Mouse (Mus musculus) heart, embryonic 10.5 days (tissue): ENCODE data around the gene Xylt2. TPM values are rescaled to one million over a fixed set of nuclear protein-coding genes. Genes with fewer than 3 reads are reported as not detected.
A peak's percentile ranks its signal among the peaks of the same experiment; 100 is the strongest.

Experiments used
- DNase-seq: peaks from one replicate; pipeline ENCODE4 v3.0.0-alpha.2; 2017; ENCODE audit warnings: low spot score
- H3K27ac ChIP-seq: fragments of 300-500 bp; sonication (generic); 2 replicates; pipeline ENCODE4 v1.5.1; 2016; ENCODE audit warnings: mild to moderate bottlenecking
- H3K27me3 ChIP-seq: fragments of 300-500 bp; sonication (generic); 2 replicates; pipeline ENCODE4 v1.6.1; 2016; ENCODE audit warnings: mild to moderate bottlenecking; ENCODE audit not compliant: poor library complexity, insufficient read depth, severe bottlenecking
- H3K36me3 ChIP-seq: fragments of 300-500 bp; sonication (generic); 2 replicates; pipeline ENCODE4 v1.6.1; 2016; ENCODE audit warnings: mild to moderate bottlenecking, moderate library complexity
- H3K4me1 ChIP-seq: fragments of 300-500 bp; sonication (generic); 2 replicates; pipeline ENCODE4 v1.6.1; 2016; ENCODE audit warnings: mild to moderate bottlenecking
- H3K4me3 ChIP-seq: fragments of 300-500 bp; sonication (generic); 2 replicates; pipeline ENCODE4 v1.5.1; 2016; ENCODE audit warnings: mild to moderate bottlenecking, moderate library complexity
- H3K9me3 ChIP-seq: fragments of 300-500 bp; sonication (generic); 2 replicates; pipeline ENCODE4 v1.6.1; 2016; ENCODE audit warnings: mild to moderate bottlenecking, moderate library complexity
- WGBS: fragments of 180-500 bp; shearing (Covaris S2); methylation state at CpG from one replicate; pipeline ENCODE4 v1.1.7; 2016; 5-methylcytosine and 5-hydroxymethylcytosine counted together
- polyA plus RNA-seq: library from polyadenylated mRNA; unstranded; fragments of >200 nt; fragmentation: Nextera tagmentation; extraction: Ambion mirVana; gene quantifications from 2 replicates; pipeline ENCODE4 v1.2.1, GENCODE M21; 2016

The Xylt2 gene
- 16.7 and 17.4 TPM in 2 replicates for polyA plus RNA-seq

DNA sequence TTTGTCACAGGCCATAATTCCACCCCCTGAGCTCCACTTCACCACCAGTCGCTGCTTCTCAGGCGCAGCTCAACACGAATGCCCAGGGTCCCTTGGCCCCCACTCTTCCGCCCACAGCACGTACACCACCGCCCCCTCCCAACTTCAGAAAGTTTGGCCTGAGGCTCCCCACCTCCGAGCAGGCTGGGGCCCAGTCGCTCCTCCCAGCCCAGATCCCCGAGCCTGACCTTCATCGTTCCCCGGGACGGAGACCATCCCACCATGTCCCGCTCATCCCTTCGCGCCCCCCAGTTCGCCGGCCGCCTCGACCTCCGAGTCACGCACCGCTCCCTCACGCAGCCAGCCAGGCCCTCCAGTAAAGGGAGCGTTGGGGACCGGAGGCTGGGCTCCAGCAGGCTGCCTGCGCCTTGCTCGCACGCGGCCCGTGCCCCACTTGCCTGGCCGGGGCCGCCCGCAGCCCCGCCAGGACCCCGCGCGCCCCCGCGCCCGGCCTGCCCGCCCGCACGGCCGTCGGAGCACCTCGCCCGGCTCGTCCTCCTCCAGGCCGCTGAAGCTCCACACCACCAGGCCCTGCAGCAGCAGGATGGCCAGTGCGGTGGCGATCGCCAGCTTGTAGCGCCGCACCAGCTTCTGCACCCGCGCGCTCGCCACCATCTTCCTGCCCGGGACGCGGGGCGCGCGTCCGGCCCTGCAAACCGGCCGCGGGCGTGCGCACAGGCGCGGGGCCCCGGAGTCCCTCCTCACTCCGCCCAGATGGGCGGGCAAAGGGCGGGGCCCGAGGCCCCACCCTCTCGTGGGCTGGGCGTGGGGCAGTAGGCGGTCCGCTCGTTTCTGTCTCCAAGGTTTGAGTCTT is at the start of gene Xylt2:
Gene Xylt2 (minus strand): TSS at position 762 of the 853 bp plus-strand sequence.
- Histone ChIP-seq H3K4me3 (peak within 1 kb of the TSS; percentile 98), H3K36me3 (0 out of 2 replicates have a peak, but pooled peaks cover 3% of the 10 kb centered on the region), H3K4me1 (peaks cover 39% of the 10 kb centered on the region), H3K27ac (peak within 1 kb of the TSS; percentile 95), H3K27me3 (no peaks in the 10 kb centered on the region), H3K9me3 (no peaks in the 10 kb centered on the region)
- peak; percentile 94 for DNase-seq
- WGBS, result under 1% methylated on average over 82 of the region's 82 CpGs

DNA sequence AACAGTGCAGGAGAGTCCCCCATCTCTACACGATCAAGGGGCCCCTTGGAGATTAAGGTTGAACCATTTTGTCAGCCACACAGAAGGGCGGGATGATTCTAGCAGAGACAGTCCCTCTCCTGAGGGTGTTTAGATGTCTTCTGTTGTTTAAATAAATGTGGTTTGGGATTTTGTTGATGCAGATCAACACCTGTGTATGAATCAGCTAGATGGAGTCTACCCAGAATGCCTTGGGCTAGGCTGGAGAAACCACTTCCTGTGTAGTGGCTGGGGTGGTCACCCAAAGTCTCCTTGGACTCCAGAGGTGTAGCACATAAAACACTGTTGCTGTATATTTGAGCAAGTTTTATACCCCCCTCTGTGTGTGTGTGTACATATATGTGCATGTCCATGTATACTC is 41.9 kb upstream of the Xylt2 start:
- Histone ChIP-seq H3K4me3 (no peak overlapping the region), H3K27ac (no peak overlapping the region), H3K4me1 (peaks cover 17% of the 10 kb centered on the region), H3K9me3 (no peaks in the 10 kb centered on the region), H3K36me3 (no peaks in the 10 kb centered on the region), H3K27me3 (peaks cover 4% of the 10 kb centered on the region)
- no peak for DNase-seq
- WGBS, result 82% methylated on average over 2 of the region's 2 CpGs

DNA sequence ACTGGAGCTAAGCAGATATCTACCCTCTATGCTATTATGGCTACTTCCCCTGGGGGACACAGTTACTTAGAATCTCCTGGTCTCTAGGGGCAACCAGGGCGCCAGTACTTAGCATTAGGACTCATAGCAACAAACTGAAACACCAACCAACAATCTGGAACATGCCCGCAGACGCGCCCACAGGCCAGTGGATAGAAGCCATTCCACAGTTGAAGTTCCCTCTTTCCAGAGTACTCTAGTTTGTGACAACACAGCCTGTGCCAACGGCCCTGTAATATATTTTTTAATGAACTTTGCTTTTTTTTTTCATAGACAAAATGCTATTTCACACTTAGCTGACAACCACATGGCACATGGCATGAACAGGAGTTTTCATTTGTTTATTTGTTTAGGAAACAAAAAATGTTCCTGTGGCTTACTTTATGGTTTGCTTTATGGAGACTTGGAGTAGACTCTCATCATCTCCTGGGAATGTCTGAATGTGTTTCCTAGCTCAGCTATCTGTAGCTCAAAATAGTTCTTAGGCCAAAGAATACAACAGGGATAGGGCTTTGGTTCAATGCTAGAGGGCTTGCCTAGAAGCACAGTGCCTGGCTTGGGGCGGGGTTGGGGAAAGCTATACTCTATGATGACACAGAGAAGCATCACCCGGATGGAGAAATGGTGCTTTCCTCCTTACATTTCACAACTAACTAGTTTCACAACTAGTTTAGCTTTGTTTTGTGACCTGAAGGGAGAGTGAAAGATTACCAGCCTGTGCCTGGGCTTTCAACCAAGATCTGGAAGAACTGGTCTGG is 41.0 kb upstream of the Xylt2 start:
- 85% methylated on average over 7 of the region's 7 CpGs for WGBS

DNA sequence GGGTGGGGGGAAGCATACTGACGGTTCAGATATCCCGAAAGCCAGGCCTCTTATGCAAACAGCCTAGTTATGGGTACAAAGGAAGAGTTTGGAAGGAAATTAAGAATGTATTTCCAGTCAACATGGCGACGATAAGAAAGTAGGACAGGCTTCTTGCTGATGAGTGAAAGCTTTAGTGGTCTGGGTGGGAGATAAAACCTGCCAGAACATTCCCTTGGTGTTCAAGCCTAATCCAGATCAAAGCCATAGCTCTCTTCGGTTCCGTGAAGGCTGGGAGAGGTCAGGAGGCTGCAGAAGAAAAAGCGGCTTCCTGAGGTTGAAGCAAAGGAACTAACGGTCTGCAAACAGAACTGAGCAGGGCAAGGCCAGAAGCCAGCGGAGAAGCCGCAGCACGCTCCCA is 39.9 kb upstream of the Xylt2 start:
- peak overlapping the region; percentile 62 for H3K27ac ChIP-seq
- H3K9me3 ChIP-seq, result no peaks in the 10 kb centered on the region
- peaks cover 23% of the 10 kb centered on the region for H3K4me1 ChIP-seq
- WGBS, result 32% methylated on average over 11 of the region's 11 CpGs
- peaks cover 21% of the 10 kb centered on the region for H3K27me3 ChIP-seq
- peak overlapping the region; percentile 34; the same call in 1 of the 2 replicates for H3K4me3 ChIP-seq
- no peaks in the 10 kb centered on the region for H3K36me3 ChIP-seq
- DNase-seq, result no peak

More for the DNA sequence above, 41.0 kb upstream of the Xylt2 start:
- DNase-seq, result no peak
- peaks cover 20% of the 10 kb centered on the region for H3K4me1 ChIP-seq
- no peaks in the 10 kb centered on the region for H3K9me3 ChIP-seq
- H3K4me3 ChIP-seq, result no peak overlapping the region
- no peak overlapping the region for H3K27ac ChIP-seq
- peaks cover 13% of the 10 kb centered on the region for H3K27me3 ChIP-seq
- no peaks in the 10 kb centered on the region for H3K36me3 ChIP-seq

DNA sequence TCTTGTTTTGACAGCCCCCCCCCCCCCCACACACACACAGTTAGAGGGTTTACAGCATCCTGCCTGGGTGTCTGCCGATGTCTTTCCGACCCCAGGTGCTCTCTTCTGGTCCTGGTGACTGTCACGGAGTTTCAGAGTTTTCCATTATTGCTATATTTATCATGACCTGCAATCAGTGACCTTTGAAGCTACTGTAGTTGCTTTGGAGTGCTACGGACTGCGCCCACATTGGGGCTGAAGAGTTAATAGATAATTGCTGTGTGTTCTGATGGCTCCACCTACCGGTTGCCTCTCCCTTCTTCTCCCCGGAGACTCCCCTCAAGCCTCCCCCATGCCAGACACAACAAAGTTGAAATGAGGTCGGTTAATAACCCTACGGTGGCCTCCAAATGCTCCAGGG is 39.4 kb upstream of the Xylt2 start:
- Histone ChIP-seq H3K4me3 (peak overlapping the region; percentile 34; the same call in 1 of the 2 replicates), H3K27ac (peak overlapping the region; percentile 62), H3K36me3 (no peaks in the 10 kb centered on the region), H3K9me3 (no peaks in the 10 kb centered on the region), H3K4me1 (peaks cover 23% of the 10 kb centered on the region), H3K27me3 (peaks cover 21% of the 10 kb centered on the region)
- WGBS, result 9% methylated on average over 9 of the region's 9 CpGs
- no peak for DNase-seq

DNA sequence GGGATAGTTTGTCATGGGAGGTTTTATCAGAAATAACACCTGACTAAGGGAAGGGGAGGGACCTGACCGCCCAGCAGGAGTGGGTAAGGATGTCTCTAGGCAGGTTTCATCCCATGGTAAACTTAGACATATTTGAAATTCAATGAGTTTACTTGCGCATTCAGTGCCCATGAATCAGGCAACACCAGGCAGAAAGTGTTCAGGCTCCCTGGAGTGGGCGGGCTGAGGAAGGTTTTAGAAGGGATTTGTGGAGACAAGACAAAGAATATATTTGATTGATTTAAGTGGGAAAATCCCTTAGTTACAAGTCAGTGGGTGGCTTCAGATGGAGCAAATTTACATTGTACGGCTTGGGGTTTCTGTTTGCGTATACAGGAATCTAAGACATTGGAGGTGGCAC is 38.3 kb upstream of the Xylt2 start:
- 80% methylated on average over 5 of the region's 5 CpGs for WGBS
- Histone ChIP-seq H3K27me3 (peaks cover 21% of the 10 kb centered on the region), H3K4me1 (peaks cover 23% of the 10 kb centered on the region), H3K36me3 (no peaks in the 10 kb centered on the region), H3K4me3 (no peak overlapping the region), H3K9me3 (no peaks in the 10 kb centered on the region), H3K27ac (no peak overlapping the region)
- DNase-seq, result no peak

DNA sequence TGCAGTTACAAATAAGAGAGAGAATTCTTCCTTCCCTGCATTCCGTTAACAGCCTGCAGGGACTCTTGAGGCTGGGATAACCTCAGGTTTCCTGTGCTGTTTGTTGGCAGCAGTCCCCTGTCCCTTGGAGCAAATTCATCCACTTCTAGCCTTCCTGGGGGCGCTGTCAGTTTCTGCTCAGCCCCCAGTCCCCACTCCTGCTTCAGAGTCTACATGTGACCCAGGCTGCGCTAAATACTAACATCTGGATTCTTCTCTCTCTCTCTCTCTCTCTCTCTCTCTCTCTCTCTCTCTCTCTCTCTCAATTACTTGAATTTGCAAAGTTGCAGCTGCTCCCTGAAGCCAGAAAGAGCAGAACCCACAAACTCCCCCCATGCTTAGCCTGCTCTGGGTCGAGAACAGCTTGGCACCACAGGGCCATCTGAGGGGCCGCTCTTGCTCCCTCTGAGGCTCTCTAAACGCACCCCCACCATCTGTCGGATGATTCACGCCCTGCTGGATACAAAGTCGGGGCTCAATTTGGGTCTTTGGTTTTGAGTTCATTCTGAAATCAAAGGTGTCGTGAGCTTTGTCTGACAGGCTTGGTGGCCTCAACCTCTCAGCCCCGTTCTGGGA is 36.0 kb upstream of the Xylt2 start:
- no peaks in the 10 kb centered on the region for H3K36me3 ChIP-seq
- H3K27ac ChIP-seq, result no peak overlapping the region
- 21% methylated on average over 11 of the region's 11 CpGs for WGBS
- peaks cover 19% of the 10 kb centered on the region for H3K4me1 ChIP-seq
- no peak overlapping the region for H3K4me3 ChIP-seq
- no peak for DNase-seq
- peaks cover 21% of the 10 kb centered on the region for H3K27me3 ChIP-seq
- H3K9me3 ChIP-seq, result no peaks in the 10 kb centered on the region

DNA sequence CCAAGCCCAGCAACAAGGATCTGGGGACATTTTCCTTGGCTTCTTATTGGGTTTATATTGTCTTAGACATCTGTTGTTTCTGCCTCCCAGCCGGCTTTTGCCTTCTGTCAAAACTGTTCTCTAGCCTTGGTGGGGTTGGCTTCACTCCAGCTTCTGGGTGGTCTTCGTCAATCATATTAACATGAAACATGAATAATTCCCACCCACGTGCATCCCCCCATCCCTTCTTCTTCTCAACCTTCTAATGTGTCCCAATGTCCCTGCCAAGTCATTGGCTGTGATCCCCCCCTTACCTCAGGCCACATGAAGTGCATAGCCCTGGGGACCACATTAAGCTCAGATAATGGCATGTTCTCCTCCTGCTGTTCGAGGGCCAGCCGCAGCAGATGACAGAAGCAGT is 27.2 kb upstream of the Xylt2 start, which contains the start of gene Gm11541:
Gene Gm11541 (minus strand): TSS at position 28 of the 400 bp plus-strand sequence.
- DNase-seq, result no peak
- Histone ChIP-seq H3K4me1 (peaks cover 12% of the 10 kb centered on the region), H3K9me3 (no peaks in the 10 kb centered on the region), H3K4me3 (no peak within 1 kb of the TSS), H3K27me3 (no peaks in the 10 kb centered on the region), H3K36me3 (no peaks in the 10 kb centered on the region), H3K27ac (no peak within 1 kb of the TSS)
- 85% methylated on average over 5 of the region's 5 CpGs for WGBS

DNA sequence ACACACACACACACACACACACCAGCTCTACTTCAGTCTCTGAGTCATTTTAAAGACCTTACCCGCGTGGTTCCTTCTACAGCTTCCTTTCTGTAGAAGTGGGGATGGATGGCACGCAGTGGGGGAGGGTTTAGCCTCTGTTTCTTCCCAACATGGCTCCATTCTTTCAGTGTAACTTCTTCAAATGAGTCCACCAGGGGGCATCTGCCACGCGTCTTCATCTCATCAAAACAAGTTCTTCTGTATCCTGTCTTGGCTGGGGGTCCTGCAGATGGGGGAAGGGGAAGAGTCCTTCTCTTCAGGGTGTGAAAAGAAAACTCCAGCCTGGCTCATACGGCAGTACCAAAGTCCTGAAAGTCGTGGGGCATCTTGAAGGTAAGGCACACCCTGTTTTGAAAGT is 26.7 kb upstream of the Xylt2 start:
- no peaks in the 10 kb centered on the region for H3K36me3 ChIP-seq
- no peak for DNase-seq
- H3K27me3 ChIP-seq, result no peaks in the 10 kb centered on the region
- no peak overlapping the region for H3K27ac ChIP-seq
- H3K4me1 ChIP-seq, result peaks cover 12% of the 10 kb centered on the region
- WGBS, result 44% methylated on average over 7 of the region's 7 CpGs
- no peaks in the 10 kb centered on the region for H3K9me3 ChIP-seq
- no peak overlapping the region for H3K4me3 ChIP-seq

DNA sequence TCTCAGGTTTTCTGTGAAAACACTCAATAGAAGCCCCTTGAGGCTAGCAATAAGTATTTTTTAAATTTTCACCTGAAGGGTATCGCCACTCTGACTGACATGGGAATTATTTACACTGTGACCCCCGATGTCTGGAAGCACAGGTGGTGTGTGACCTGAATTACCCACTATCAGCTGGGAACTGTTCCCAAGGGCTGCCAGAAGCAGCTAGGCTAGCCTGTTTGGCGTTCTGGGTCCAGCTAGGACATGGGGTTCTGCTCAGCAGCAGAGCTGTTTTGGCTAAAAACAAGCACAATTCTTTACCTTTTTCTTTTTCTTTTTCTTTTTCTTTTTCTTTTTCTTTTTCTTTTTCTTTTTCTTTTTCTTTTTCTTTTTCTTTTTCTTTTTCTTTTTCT is 24.9 kb upstream of the Xylt2 start:
- Histone ChIP-seq H3K4me3 (no peak overlapping the region), H3K36me3 (no peaks in the 10 kb centered on the region), H3K27me3 (no peaks in the 10 kb centered on the region), H3K27ac (no peak overlapping the region), H3K9me3 (no peaks in the 10 kb centered on the region), H3K4me1 (peaks cover 21% of the 10 kb centered on the region)
- DNase-seq, result no peak
- 75% methylated on average over 3 of the region's 3 CpGs for WGBS

DNA sequence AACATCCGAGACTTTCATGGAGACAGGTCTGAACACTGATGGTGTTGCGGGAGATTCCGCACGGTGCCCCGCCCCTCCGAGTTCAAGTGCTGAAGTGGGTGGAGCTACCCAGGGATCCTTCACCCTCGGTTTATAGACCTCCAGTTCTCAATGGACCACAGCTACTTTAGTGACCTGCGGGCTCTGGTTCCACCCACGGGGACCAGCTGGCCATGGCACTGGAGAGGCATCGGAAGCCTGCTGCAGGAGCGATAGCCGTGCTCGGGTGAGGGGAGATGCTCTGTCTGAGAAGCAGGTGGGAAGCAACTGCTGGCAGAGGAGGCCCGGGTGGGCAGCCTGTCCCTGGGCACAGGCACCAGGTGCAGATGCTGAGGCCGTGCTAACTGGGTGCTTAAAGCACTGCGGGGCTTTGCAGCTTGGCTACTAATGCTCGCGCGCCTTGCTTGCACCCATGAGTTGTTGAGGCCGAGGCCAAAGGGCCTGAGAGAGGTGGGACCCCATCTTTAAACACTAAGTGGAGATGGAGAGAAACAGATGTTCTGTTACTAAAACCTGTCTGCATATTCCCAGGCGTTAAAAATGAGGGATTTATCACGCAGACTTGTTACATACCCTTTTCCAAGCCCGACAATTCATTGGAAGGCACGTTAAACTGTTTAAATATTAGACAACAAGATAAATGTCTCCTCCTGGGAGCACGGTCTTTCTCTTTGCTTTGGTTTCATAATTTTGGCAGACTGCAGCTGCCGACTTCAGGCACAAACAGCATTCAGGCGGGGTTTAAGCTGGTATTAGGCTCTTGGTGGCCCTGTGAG is 24.3 kb upstream of the Xylt2 start:
- no peak overlapping the region for H3K27ac ChIP-seq
- no peak overlapping the region for H3K4me3 ChIP-seq
- peaks cover 21% of the 10 kb centered on the region for H3K4me1 ChIP-seq
- H3K27me3 ChIP-seq, result no peaks in the 10 kb centered on the region
- WGBS, result 68% methylated on average over 27 of the region's 27 CpGs
- no peaks in the 10 kb centered on the region for H3K36me3 ChIP-seq
- DNase-seq, result no peak
- H3K9me3 ChIP-seq, result no peaks in the 10 kb centered on the region

DNA sequence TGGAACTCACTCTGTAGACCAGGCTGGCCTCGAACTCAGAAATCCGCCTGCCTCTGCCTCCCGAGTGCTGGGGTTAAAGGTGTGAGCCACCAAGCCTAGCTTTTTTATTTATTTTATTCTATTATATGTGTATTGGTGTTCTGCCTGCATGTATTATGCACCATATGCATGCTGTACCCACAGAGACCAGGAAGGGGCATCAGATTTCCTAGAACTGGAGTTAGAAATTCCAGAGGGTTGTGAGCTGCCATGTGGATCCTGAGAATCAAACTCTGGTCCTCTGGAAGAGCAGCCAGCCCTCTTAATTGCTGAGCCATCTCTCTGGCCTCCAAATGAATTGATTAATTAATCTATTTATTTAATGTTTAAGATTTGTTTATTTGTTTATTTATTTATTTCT is 22.1 kb upstream of the Xylt2 start:
- no peaks in the 10 kb centered on the region for H3K27me3 ChIP-seq
- no peak overlapping the region for H3K4me3 ChIP-seq
- H3K4me1 ChIP-seq, result peaks cover 21% of the 10 kb centered on the region
- H3K9me3 ChIP-seq, result no peaks in the 10 kb centered on the region
- DNase-seq, result no peak
- WGBS, result 89% methylated on average over 3 of the region's 3 CpGs
- no peaks in the 10 kb centered on the region for H3K36me3 ChIP-seq
- no peak overlapping the region for H3K27ac ChIP-seq
